Mouse (Mus musculus) CD8-positive naive resting alpha-beta T cell, adult 57 days (primary cell): ENCODE measurements around the gene Lrrc20. TPM values are rescaled to one million over a fixed set of nuclear protein-coding genes. Genes with fewer than 3 reads are reported as not detected.

Experiments used
- total RNA-seq: library from RNA; stranded (reverse); gene quantifications from one replicate; pipeline ENCODE4 v1.2.4, GENCODE M21; 2023

Lrrc20 gene
- total RNA-seq = 7.8 TPM

GRCm38 (mm10) chr10:61475594-61476439, at the start of gene Lrrc20:
Lrrc20 (plus strand) TSS chr10:61475801.

GRCm38 (mm10) chr10:61452645-61453044, 23.0 kb upstream of the Lrrc20 start, which contains the start of gene Eif4ebp2:
Eif4ebp2 (minus strand) TSS chr10:61452661.

Other genes with a start within 250 kb of the Lrrc20 start
- 2.6 TPM for gene Adamts14, start 202.4 kb upstream of the Lrrc20 start, total RNA-seq
- gene Prf1, start 178.0 kb upstream of the Lrrc20 start, total RNA-seq = 82.3 TPM
- 0.31 TPM for gene Pald1, start 92.3 kb upstream of the Lrrc20 start, total RNA-seq
- not detected for gene Nodal, start 57.8 kb upstream of the Lrrc20 start, total RNA-seq
- 144 TPM for gene Eif4ebp2, start 23.1 kb upstream of the Lrrc20 start, total RNA-seq
- not detected for gene Npffr1, start 119.7 kb downstream of the Lrrc20 start, total RNA-seq
- 19.4 TPM for gene Ppa1, start 172.8 kb downstream of the Lrrc20 start, total RNA-seq
- gene Sar1a, start 204.5 kb downstream of the Lrrc20 start, total RNA-seq = 159 TPM
- gene Tysnd1, start 219.7 kb downstream of the Lrrc20 start, total RNA-seq = 26.6 TPM
- gene Aifm2, start 239.5 kb downstream of the Lrrc20 start, total RNA-seq = 4.1 TPM